Mouse (Mus musculus): ENCODE data around the gene Prkci. TPM values are rescaled to one million over a fixed set of nuclear protein-coding genes. Genes with fewer than 3 reads are reported as not detected.

Gene Prkci
- polyA plus RNA-seq, 1 experiment from 2014 or later = 38.7 TPM

- peak; percentile 84 for ATAC-seq (ENCODE audit: low FRiP score)
- H3K4me2 ChIP-seq = peak overlapping the region; percentile 52
- H3K4me1 ChIP-seq = no peaks in the 10 kb centered on the region
- peak overlapping the region; percentile 50; the same call in 1 of the 2 replicates for H3K27ac ChIP-seq
- no peaks in the 10 kb centered on the region for H3K9me3 ChIP-seq
- H3K9ac ChIP-seq = peak overlapping the region; percentile 38
- H3K27me3 ChIP-seq = no peaks in the 10 kb centered on the region
- 5% methylated on average over 30 of the region's 30 CpGs for WGBS
- peak overlapping the region; percentile 34 for H3K4me3 ChIP-seq (replicated peaks)
- H3K36me3 ChIP-seq (replicated peaks) = 0 out of 2 replicates have a peak, but pooled peaks cover 3% of the 10 kb centered on the region
Measured at GRCm38 (mm10) chr3:31056651-31057627, 61.4 kb downstream of the Prkci start.

GRCm38 (mm10) chr3:31060745-31061102, 65.2 kb downstream of the Prkci start:
- Histone ChIP-seq H3K4me2 (no peak overlapping the region), H3K4me3 (replicated peaks) (no peak overlapping the region), H3K9ac (no peak overlapping the region), H3K36me3 (replicated peaks) (no peaks in the 10 kb centered on the region), H3K9me3 (no peaks in the 10 kb centered on the region), H3K4me1 (no peaks in the 10 kb centered on the region), H3K27ac (no peak overlapping the region), H3K27me3 (no peaks in the 10 kb centered on the region)
- ATAC-seq (ENCODE audit: low FRiP score) = no peak
- 90% methylated on average over 8 of the region's 8 CpGs for WGBS

GRCm38 (mm10) chr3:31061103-31061785, 65.7 kb downstream of the Prkci start:
- WGBS = 72% methylated on average over 20 of the region's 20 CpGs
- no peak overlapping the region for H3K27ac ChIP-seq
- no peak overlapping the region for H3K4me3 ChIP-seq (replicated peaks)
- H3K9me3 ChIP-seq = no peaks in the 10 kb centered on the region
- no peaks in the 10 kb centered on the region for H3K27me3 ChIP-seq
- H3K36me3 ChIP-seq (replicated peaks) = no peaks in the 10 kb centered on the region
- no peak for ATAC-seq (ENCODE audit: low FRiP score)
- no peaks in the 10 kb centered on the region for H3K4me1 ChIP-seq
- no peak overlapping the region for H3K9ac ChIP-seq
- no peak overlapping the region for H3K4me2 ChIP-seq

DNA sequence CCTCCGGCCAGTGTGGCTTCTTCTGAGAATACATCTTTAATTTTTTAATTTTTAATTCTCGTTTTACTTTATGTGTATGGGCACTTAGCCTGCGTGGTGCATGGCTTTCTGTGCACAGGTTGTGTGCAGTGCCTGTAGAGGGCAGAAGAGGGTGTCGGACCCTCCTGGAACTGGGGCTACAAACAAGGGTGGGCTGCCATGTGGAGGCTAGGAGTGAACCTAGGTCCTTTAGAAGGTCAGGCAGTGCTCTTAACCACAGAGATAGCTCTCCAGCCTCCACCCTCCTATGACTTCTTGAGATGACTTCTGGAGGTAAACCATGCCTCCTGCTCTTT, 66.2 kb downstream of the Prkci start:
- no peak overlapping the region for H3K4me3 ChIP-seq (replicated peaks)
- H3K9ac ChIP-seq = no peak overlapping the region
- H3K9me3 ChIP-seq = no peaks in the 10 kb centered on the region
- ATAC-seq (ENCODE audit: low FRiP score) = no peak
- H3K4me1 ChIP-seq = no peaks in the 10 kb centered on the region
- no peak overlapping the region for H3K27ac ChIP-seq
- H3K4me2 ChIP-seq = no peak overlapping the region
- 81% methylated on average over 4 of the region's 4 CpGs for WGBS
- H3K27me3 ChIP-seq = no peaks in the 10 kb centered on the region
- H3K36me3 ChIP-seq (replicated peaks) = no peaks in the 10 kb centered on the region

GRCm38 (mm10) chr3:31062325-31062724, 66.8 kb downstream of the Prkci start:
- H3K4me3 ChIP-seq (replicated peaks) = no peak overlapping the region
- WGBS = 95% methylated on average over 7 of the region's 7 CpGs

DNA sequence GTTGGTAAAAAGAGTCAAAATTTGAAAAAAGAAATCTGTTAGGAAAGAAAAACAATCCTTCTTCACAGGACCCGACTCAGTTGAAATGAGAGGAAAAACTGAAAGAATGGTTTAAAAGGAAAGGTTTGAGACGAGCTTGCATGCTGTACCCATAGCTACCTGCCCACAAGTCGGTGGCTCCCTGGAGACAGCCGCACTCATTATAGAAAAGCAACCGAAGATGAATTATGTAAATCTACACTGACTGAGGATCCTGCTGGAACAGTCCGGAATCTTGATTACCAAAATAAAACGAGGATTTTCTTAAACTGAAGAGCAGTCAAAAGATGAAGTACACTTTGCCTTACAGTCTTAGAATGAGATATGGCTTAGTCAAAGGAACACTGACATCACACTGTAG, 72.9 kb downstream of the Prkci start:
- Histone ChIP-seq H3K9me3 (no peaks in the 10 kb centered on the region), H3K4me2 (no peak overlapping the region), H3K36me3 (replicated peaks) (no peaks in the 10 kb centered on the region), H3K27me3 (no peaks in the 10 kb centered on the region), H3K4me1 (no peaks in the 10 kb centered on the region), H3K9ac (no peak overlapping the region), H3K4me3 (replicated peaks) (no peak overlapping the region), H3K27ac (no peak overlapping the region)
- ATAC-seq (ENCODE audit: low FRiP score) = no peak
- WGBS = 91% methylated on average over 7 of the region's 7 CpGs

More at GRCm38 (mm10) chr3:31062325-31062724, 66.8 kb downstream of the Prkci start:
- no peak overlapping the region for H3K4me2 ChIP-seq
- H3K9ac ChIP-seq = no peak overlapping the region
- no peaks in the 10 kb centered on the region for H3K36me3 ChIP-seq (replicated peaks)
- no peaks in the 10 kb centered on the region for H3K4me1 ChIP-seq
- ATAC-seq (ENCODE audit: low FRiP score) = no peak
- H3K9me3 ChIP-seq = no peaks in the 10 kb centered on the region
- no peaks in the 10 kb centered on the region for H3K27me3 ChIP-seq
- H3K27ac ChIP-seq = no peak overlapping the region

DNA sequence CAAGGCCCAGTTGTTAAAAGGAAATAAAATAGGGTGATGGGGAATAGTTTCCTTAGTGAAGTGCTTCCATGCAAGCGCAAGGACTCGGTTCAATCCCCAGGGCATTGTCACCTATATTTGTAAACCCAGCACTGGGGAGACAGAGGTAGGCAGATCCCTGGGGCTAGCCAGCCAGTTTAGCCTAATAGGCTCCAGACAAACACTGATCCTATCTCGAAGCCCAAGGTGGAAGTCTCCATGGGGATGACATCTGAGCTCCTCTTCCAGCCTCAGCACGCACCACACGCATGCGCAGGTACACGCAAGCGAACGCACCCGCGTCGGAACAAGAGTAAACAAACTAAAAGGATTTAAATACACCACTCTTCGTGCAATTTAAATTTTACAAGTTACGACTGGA, 76.3 kb downstream of the Prkci start:
- Histone ChIP-seq H3K9ac (no peak overlapping the region), H3K4me2 (no peak overlapping the region), H3K4me3 (replicated peaks) (no peak overlapping the region), H3K9me3 (no peaks in the 10 kb centered on the region), H3K4me1 (no peaks in the 10 kb centered on the region), H3K27ac (no peak overlapping the region), H3K27me3 (no peaks in the 10 kb centered on the region), H3K36me3 (replicated peaks) (no peaks in the 10 kb centered on the region)
- 94% methylated on average over 14 of the region's 14 CpGs for WGBS
- no peak for ATAC-seq (ENCODE audit: low FRiP score)

DNA sequence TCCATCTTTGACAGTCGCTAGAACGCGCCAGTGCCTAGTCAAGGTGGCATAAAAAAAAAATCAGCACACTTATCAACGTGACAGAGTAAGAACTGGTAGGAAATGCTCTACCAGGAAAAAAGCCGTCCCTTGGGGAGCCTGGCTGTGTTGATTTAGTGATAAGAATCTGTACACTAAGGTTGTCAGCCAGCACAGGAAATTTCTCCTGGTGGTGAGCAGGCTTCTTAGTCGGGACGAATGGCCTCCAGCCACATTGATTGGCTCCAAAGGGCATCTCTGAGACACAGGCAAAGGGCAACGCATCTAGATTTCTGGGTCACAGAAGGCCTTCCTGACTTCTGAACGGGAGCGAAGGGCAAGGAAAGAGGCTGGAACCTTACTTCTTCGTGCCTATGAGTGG, 80.3 kb downstream of the Prkci start:
- Histone ChIP-seq H3K27me3 (no peaks in the 10 kb centered on the region), H3K9me3 (no peaks in the 10 kb centered on the region), H3K9ac (no peak overlapping the region), H3K4me1 (no peaks in the 10 kb centered on the region), H3K4me2 (no peak overlapping the region), H3K36me3 (replicated peaks) (no peaks in the 10 kb centered on the region), H3K4me3 (replicated peaks) (no peak overlapping the region), H3K27ac (no peak overlapping the region)
- ATAC-seq (ENCODE audit: low FRiP score) = no peak
- WGBS = 86% methylated on average over 11 of the region's 11 CpGs

DNA sequence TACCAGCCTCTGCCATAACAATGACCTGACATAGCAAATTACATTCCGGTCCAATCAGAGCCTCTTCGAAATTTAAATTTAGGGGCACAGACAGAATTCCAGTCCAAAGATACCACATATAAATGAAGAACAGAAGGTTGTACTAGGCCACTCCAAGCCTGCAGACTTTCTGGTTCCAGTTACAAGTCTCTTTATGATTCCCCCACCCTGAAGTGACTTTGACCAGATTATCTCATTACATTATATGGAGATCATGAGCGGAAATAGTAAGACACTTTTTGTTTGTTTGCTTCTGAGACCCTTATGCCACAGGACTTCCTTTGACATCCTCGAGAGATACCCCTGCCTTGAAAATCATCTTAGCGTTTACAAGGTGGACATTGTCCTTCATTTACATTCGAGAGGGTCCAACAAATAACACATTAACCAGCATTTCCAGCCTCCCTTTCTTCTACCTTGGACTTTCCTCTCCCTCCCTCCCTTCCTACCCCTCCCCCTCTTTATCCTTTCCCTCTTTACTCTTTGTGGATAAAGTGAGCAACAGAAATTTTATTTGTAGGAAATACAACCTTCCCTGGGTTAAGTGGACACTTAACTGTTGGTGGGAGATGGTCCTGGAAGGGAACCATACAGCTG, 81.6 kb downstream of the Prkci start:
- Histone ChIP-seq H3K27me3 (no peaks in the 10 kb centered on the region), H3K36me3 (replicated peaks) (no peaks in the 10 kb centered on the region), H3K9me3 (no peaks in the 10 kb centered on the region), H3K9ac (no peak overlapping the region), H3K4me2 (no peak overlapping the region), H3K4me1 (no peaks in the 10 kb centered on the region), H3K4me3 (replicated peaks) (no peak overlapping the region), H3K27ac (no peak overlapping the region)
- WGBS = 86% methylated on average over 6 of the region's 6 CpGs
- no peak for ATAC-seq (ENCODE audit: low FRiP score)

- Histone ChIP-seq H3K9ac (no peak overlapping the region), H3K9me3 (no peaks in the 10 kb centered on the region), H3K4me3 (replicated peaks) (no peak overlapping the region), H3K4me1 (peaks cover 8% of the 10 kb centered on the region), H3K27me3 (no peaks in the 10 kb centered on the region), H3K4me2 (no peak overlapping the region), H3K36me3 (replicated peaks) (no peaks in the 10 kb centered on the region), H3K27ac (no peak overlapping the region)
- WGBS = 85% methylated on average over 10 of the region's 10 CpGs
- no peak for ATAC-seq (ENCODE audit: low FRiP score)
Measured at GRCm38 (mm10) chr3:31079450-31079849, 83.9 kb downstream of the Prkci start.

DNA sequence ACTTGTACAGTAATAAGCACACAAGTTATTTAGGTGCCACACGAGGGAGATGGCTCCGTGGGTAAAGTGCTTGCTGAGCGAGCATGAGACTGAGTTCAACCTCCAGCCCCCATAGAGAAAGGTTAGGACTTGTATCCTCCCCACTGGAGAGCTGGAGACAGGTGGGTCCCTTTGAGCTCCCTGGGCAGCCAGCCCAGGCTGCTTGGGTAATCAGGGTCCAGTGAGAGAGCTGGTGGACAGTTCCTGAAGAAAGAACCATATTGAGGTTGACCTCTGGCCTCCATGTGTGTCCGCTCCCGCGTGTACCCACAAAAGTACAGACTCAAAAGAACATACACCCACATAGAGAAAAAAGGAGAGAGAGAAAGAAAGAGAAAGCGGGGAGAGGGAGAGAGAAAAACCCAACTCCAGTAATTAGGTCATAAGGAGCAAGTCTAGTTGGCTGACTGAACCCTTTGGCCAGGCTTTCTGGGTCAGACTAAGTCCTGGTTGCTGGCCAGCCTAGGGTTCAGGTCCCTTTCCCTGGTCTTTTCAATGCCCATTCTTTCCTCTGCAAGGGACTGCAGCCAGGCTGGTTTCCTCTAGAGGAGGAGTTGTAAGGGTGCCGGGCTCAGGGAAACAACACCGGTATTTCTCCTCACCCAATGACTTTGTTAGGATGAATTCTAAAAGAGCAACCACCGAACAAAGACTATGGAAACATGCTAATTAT, 85.4 kb downstream of the Prkci start:
- no peak overlapping the region for H3K4me3 ChIP-seq (replicated peaks)
- no peak overlapping the region for H3K9ac ChIP-seq
- no peak overlapping the region for H3K4me2 ChIP-seq
- WGBS = 78% methylated on average over 10 of the region's 10 CpGs
- no peak for ATAC-seq (ENCODE audit: low FRiP score)
- H3K9me3 ChIP-seq = no peaks in the 10 kb centered on the region
- no peaks in the 10 kb centered on the region for H3K36me3 ChIP-seq (replicated peaks)
- H3K27ac ChIP-seq = no peak overlapping the region
- no peaks in the 10 kb centered on the region for H3K27me3 ChIP-seq
- peaks cover 8% of the 10 kb centered on the region for H3K4me1 ChIP-seq
